Comparison of ENCODE assay signal across 14 mouse cellular contexts in the genomic region with DNA sequence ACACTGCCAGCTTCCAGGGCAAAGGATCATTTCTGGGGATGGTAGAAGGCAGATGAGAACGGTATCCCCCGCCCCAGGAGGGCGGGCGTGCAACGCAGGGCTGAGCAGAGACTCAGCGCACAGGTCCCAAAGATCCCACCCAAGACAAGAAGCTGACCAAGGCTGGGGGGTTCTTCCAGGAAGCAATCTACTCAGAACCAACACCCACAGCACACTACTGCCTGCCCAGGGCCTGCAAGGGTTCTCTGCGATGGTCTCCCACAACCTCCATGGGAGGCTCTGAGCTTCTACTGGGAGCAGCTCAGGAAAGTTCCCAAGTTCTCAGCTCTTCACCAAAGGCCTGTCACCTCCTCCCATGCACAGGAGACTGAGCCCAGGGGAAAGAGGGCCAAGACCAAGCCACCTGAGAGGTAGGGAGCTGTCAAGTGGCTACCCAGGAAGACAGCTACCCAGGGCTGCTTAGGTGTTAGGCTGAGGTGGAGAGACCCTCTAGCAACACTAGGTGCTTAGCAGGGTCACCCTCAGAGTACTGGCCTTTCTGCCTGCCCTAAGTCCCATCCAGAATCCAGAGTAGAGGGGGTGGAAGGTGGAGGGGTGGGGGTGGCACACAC. TPM values are rescaled to one million over a fixed set of nuclear protein-coding genes. Genes with fewer than 3 reads are reported as not detected.
DNase-seq lines count a peak whose midpoint lies in the region; ATAC-seq lines count a peak whose summit lies in the region.
"Had no signal": no experiment of that assay in that cellular context is flagged by ENCODE, and none has a peak within 500 bp of the region (broad histone marks: within the 10 kb centered on the region; RNA-seq: fewer than 3 reads in every experiment).

No protein-coding gene starts in this region.

- no peaks in the 10 kb centered on the region for H3K9me3 ChIP-seq in embryonic facial prominence, embryonic 13.5 days
- no peaks in the 10 kb centered on the region for H3K9me3 ChIP-seq in hindbrain, embryonic 15.5 days
- H3K9me3 ChIP-seq in midbrain, embryonic 15.5 days: no peaks in the 10 kb centered on the region

- H3K4me1 ChIP-seq in embryonic facial prominence, embryonic 13.5 days: peaks cover 21% of the 10 kb centered on the region
- H3K4me1 ChIP-seq in hindbrain, embryonic 15.5 days (replicated peaks): peaks cover 50% of the 10 kb centered on the region
- H3K4me1 ChIP-seq in midbrain, embryonic 15.5 days: peaks cover 42% of the 10 kb centered on the region

- H3K27me3 ChIP-seq in embryonic facial prominence, embryonic 13.5 days: peaks cover 99% of the 10 kb centered on the region
- H3K27me3 ChIP-seq in hindbrain, embryonic 15.5 days: peaks cover 18% of the 10 kb centered on the region; the same call in 1 of the 2 replicates
- H3K27me3 ChIP-seq in midbrain, embryonic 15.5 days (replicated peaks): peaks cover 21% of the 10 kb centered on the region

- H3K4me3 ChIP-seq in embryonic facial prominence, embryonic 13.5 days: 0 out of 2 replicates have a peak overlapping the region, but pooled peaks have one; percentile 60
- H3K4me3 ChIP-seq in hindbrain, embryonic 15.5 days: peak overlapping the region; percentile 61
- H3K4me3 ChIP-seq in midbrain, embryonic 15.5 days: peak overlapping the region; percentile 58

- H3K36me3 ChIP-seq in embryonic facial prominence, embryonic 13.5 days: no peaks in the 10 kb centered on the region
- H3K36me3 ChIP-seq in hindbrain, embryonic 15.5 days: no peaks in the 10 kb centered on the region
- H3K36me3 ChIP-seq in midbrain, embryonic 15.5 days (replicated peaks): no peaks in the 10 kb centered on the region

- peak overlapping the region; percentile 100; the same call in 1 of the 2 replicates for H3K4me2 ChIP-seq in embryonic facial prominence, embryonic 13.5 days
- H3K4me2 ChIP-seq in hindbrain, embryonic 15.5 days: peak overlapping the region; percentile 93
- peak overlapping the region; percentile 80 for H3K4me2 ChIP-seq in midbrain, embryonic 15.5 days

- 88% methylated on average over 7 of the region's 7 CpGs for WGBS in embryonic facial prominence, embryonic 13.5 days
- WGBS in hindbrain, embryonic 15.5 days: 92% methylated on average over 7 of the region's 7 CpGs
- WGBS in midbrain, embryonic 15.5 days: 85% methylated on average over 7 of the region's 7 CpGs

- no peak overlapping the region for H3K27ac ChIP-seq in embryonic facial prominence, embryonic 13.5 days
- 0 out of 2 replicates have a peak overlapping the region, but pooled peaks have one; percentile 68 for H3K27ac ChIP-seq in hindbrain, embryonic 15.5 days (replicated peaks)
- peak overlapping the region; percentile 70; the same call in 1 of the 2 replicates for H3K27ac ChIP-seq in midbrain, embryonic 15.5 days
- H3K27ac ChIP-seq: kidney, postnatal 0 days had no signal

- peak; percentile 51 to 63 for DNase-seq in cerebellum, postnatal 25 days
- DNase-seq in cerebellum, postnatal 4 days (ENCODE audit: low spot score in 2 of 2): no peak
- DNase-seq in ovary, postnatal 10 days (ENCODE audit: low spot score): no peak
- DNase-seq in adipocyte (ENCODE audit: low spot score): no peak
- DNase-seq in adrenal gland, postnatal 4 days (ENCODE audit: low spot score in 2 of 2): no peak
- DNase-seq: adrenal gland, postnatal 25 days; B cell, adult 2 months; spleen, adult 18-20 months had no signal

- no peak for ATAC-seq in embryonic facial prominence, embryonic 13.5 days (ENCODE audit: insufficient number of reproducible peaks, insufficient read depth, low FRiP score, low TSS enrichment, low read depth)
- ATAC-seq in hindbrain, embryonic 15.5 days (ENCODE audit: low FRiP score, low read depth): no peak
- ATAC-seq in midbrain, embryonic 15.5 days (replicated peaks): 0 out of 2 replicates have a peak, but pooled peaks have one; percentile 12

- no peak overlapping the region for H3K9ac ChIP-seq in embryonic facial prominence, embryonic 13.5 days
- H3K9ac ChIP-seq in hindbrain, embryonic 15.5 days: peak overlapping the region; percentile 81; the same call in 1 of the 2 replicates
- peak overlapping the region; percentile 72; the same call in 1 of the 2 replicates for H3K9ac ChIP-seq in midbrain, embryonic 15.5 days

RNA-seq across cellular contexts. Expression of gene Grm4, which starts 10.0 kb away (rescaled TPM):
- polyA plus RNA-seq in embryonic facial prominence, embryonic 13.5 days (2015; fragmentation: Nextera tagmentation; extraction: Ambion mirVana): 0.25 and 0.38 TPM in 2 replicates
- polyA plus RNA-seq in hindbrain, embryonic 15.5 days (2015; fragmentation: Nextera tagmentation; extraction: Ambion mirVana): 8.7 TPM in 2 replicates
- 10.7 and 10.9 TPM in 2 replicates for polyA plus RNA-seq in midbrain, embryonic 15.5 days (2015; fragmentation: Nextera tagmentation; extraction: Ambion mirVana)
- 1 to 10 TPM; 1.5 to 6.2 TPM for total RNA-seq in adrenal gland, postnatal 4 days (2021)
- total RNA-seq: megakaryocyte, adult 5-6 weeks had no signal
- polyA plus RNA-seq: liver, embryonic 16.5 days had no signal

RNA-seq across cellular contexts. Expression of gene Hmga1, which starts 45.1 kb away (rescaled TPM):
- polyA plus RNA-seq in embryonic facial prominence, embryonic 13.5 days (2015; fragmentation: Nextera tagmentation; extraction: Ambion mirVana): 227 and 258 TPM in 2 replicates
- 134 and 149 TPM in 2 replicates for polyA plus RNA-seq in hindbrain, embryonic 15.5 days (2015; fragmentation: Nextera tagmentation; extraction: Ambion mirVana)
- polyA plus RNA-seq in midbrain, embryonic 15.5 days (2015; fragmentation: Nextera tagmentation; extraction: Ambion mirVana): 138 and 141 TPM in 2 replicates
- 10 to 100 TPM; 41.6 to 44.9 TPM for total RNA-seq in adrenal gland, postnatal 4 days (2021)

RNA-seq across cellular contexts. Expression of gene AI413582, which starts 54.3 kb away (rescaled TPM):
- polyA plus RNA-seq in embryonic facial prominence, embryonic 13.5 days (2015; fragmentation: Nextera tagmentation; extraction: Ambion mirVana): 21.2 and 21.4 TPM in 2 replicates
- 67.4 and 71.9 TPM in 2 replicates for polyA plus RNA-seq in hindbrain, embryonic 15.5 days (2015; fragmentation: Nextera tagmentation; extraction: Ambion mirVana)
- 57.0 and 59.5 TPM in 2 replicates for polyA plus RNA-seq in midbrain, embryonic 15.5 days (2015; fragmentation: Nextera tagmentation; extraction: Ambion mirVana)
- 10 to 100 TPM; 17.4 to 19.1 TPM for total RNA-seq in adrenal gland, postnatal 4 days (2021)

Comparison
In these comparisons a context has a peak if more than half of its experiments do, and no peak if none do; other contexts are left out.
1. DNase-seq: peak in cerebellum, postnatal 25 days (2 of 2); none in cerebellum, postnatal 4 days (0 of 2), ovary, postnatal 10 days (single experiment), adipocyte (single experiment) and adrenal gland, postnatal 4 days (0 of 2).
2. Peak in every context shown above with its lines, with median percentiles within 50 percentile points of each other: H3K4me2 ChIP-seq and H3K4me3 ChIP-seq.